Mouse (Mus musculus) 3T3-L1 (cell line): ENCODE measurements around the gene Cdc45.
"Not testable (repeated sequence)": the region's sequence is repeated elsewhere in the genome, so short reads cannot be mapped to it uniquely, and the experiment has no call there.

Source experiments
- DNase-seq: peaks from one replicate; pipeline ENCODE4 v3.0.0-alpha.2; 2015; ENCODE audit warnings: low read depth, low spot score

The Cdc45 gene

DNA sequence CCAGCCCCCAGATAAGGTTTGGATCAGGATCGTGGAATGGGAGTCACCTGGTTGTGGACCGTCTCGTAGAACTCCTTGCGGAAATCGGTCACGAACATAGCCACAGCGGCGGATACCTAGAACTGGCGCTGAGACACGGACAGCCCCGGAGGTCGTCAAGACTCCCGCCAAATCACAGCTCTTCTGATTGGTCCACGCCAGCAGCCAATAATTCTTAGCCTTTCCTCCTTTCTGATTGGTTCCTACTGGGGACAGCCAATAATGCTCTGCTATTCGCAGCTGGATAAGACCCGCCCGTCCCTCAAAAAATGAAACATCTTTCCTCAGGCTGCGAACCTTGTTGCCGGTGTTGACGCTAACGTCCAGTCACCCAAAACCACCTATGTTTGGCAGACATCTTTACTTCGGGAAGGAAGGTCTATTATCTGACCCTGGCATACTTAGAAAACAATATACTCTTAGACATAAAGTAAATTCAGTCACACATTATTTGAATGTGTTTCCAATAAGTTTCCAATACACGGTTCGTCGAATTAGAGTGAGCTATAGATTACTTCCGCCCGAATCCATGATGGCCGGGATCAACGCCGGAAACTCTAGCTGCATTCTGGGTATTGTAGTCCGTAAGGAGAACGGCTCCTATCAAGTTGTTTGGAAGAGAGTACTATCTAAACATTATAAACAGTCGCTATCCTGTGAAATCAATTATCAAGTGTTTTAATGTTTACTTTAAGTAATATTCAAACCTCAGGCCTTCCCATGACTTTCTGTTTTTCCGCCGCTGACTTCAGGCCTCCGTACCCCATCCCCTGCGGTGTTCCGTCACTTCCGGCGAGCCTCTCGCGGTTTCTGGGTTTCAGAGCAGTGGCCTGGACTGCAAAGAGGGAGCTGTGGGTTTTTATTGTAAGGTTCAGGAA, at the start of gene Cdc45, which contains the start of gene Ufd1:
TSS of gene Cdc45 (minus strand) at position 520 of the 917 bp plus-strand sequence.
TSS of gene Ufd1 (plus strand) at position 312 of the 917 bp plus-strand sequence.
- peak; percentile 100 for DNase-seq

DNA sequence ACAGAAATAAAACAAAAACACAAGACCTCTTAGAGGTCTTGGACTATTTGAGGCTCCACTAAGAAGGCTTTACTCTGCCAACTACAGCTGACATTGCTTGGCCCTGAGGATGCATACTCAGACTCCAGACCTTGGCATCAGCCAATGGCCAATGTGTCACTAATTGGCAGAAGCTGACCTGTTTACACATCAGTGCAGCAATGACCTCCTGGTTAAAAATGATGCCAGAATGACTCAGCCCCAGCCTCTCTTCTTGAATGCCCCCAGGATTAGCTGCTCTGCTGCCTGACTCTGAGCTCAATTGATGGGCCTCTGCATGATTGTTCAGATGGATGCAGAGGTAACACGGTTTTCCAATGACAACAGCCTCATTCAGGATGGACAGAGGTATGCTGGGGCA, 48.4 kb upstream of the Cdc45 start:
- peak; percentile 99 for DNase-seq

DNA sequence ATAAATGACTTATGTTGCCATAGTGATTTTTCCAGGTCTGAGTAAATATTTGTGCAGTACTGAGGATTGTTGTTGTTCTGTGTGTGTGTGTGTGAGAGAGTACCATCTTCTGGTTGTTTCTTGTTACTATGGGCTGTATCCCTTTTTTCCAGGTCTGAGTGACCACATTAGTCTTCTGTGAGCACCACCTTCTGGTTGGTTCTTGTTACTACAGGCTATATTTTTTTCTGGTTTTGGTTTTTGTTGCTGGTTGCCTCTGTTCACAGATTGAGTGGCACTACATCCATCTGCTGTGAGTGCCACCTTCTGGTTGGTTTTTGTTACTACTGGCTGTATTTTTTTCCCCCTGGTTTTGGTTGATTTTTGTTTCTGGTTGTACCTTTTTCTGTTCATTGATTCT, 46.8 kb upstream of the Cdc45 start:
- peak; percentile 69 for DNase-seq

DNA sequence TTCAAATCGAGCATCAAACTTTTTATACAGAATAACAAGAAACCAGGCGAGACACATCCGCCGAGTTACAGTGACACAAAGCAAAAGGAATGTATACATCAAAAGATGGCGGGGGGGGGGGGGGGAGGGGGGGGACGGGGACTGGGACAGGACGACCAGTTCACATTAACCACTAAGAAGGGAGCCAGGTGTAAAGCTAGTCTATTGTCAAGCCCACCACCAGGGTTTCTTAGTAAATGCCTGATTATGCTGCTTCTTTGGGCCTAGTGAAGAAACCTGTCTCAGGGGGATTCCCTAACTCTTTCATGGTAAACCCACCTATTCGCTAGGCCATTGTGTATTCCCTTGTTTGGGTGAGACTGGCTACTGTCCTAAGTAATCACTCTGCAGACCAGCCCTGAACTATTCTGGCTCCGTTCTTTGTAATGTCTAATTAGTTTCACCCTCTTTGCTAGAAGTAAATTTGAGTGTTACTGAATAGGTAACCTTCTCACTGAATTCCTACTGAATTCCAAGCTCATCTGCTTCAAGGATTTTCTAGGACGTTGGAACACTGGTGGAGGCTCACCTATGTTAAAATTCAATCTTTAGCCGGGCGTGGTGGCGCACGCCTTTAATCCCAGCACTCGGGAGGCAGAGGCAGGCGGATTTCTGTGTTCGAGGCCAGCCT, 37.9 kb upstream of the Cdc45 start:
- not testable (repeated sequence) for DNase-seq

DNA sequence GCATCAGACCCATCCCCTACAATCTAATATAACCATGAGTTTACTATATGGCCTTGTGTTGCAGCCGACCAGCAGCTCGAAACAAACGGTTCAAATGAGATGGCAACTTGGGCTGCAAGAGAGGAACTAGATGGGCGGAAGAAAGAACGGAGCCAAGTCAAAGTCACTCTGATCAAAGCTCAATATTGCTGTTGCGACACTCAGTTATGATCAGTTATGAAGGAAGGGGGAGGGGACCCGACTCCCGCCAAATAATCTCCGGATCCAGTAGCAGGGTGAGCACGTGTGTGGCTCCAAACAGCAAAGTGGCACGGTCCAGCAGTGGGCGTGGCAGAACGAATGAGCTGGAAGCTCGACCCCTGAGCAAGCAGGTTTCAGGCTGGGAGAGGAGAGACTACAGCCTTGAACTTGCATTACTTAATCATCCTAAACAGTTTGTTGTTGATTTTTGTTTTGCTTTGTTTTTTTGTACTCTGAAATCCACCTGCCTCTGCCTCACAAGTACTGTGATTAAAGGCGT, 34.6 kb upstream of the Cdc45 start:
- no peak for DNase-seq

DNA sequence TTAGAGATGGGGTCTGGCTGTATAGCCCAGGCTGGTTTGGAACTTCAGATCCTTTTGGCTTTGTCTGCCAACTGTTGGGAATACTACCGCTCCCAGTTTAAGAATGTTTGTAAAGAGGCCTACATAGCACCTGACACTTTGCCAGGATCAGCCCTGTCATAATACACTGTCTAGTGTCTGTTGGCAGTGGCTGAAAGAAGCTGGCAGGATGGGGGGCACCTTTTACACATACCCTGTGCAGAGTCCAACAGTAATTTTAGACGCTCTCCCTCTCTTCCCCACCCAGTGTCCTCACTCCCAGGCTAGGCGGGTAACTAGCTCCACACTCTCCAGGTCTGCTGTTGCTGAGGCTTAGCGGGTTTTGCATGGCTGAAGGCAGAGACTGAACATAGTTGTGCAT, 26.6 kb upstream of the Cdc45 start:
- no peak for DNase-seq

DNA sequence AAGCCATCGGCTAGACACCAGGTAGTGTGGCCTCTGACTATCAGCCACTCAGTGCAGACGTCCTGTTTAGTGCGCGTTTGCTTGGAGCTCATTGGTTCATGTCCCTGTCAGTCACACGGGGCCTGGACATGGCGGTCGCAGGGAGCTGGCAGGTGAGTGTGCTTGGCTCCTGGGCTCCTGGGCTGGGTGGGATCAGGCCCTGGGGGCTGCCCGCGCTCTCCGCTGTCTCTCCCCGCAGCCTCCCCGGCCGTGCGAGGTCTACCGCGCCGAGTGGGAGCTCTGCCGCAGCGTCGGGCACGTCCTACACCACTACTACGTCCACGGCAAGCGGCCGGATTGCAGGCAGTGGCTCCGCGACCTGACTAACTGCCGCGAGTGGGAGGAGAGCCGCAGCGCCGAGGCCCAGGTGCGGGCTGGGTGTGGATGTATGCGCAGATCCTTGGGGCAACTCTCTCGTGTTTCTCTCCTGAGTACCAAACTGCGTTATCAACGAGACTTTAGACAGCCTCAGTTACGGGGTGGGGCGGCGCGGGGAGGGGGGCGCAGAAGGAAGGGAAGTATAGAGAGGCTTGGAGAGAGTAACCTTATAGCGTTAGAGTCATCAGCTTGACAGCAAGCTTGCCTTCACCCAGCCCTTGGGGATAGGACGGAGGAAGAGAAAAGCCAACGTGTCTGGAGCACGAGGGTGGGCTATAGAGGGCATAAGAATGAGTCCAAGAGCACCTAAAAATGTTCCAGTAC, 24.9 kb upstream of the Cdc45 start, which contains the start of the genes 2510002D24Rik and Gm28539:
TSS of gene 2510002D24Rik (plus strand) at position 111 of the 741 bp plus-strand sequence.
TSS of gene Gm28539 (plus strand) at position 117 of the 741 bp plus-strand sequence.
- no peak for DNase-seq

DNA sequence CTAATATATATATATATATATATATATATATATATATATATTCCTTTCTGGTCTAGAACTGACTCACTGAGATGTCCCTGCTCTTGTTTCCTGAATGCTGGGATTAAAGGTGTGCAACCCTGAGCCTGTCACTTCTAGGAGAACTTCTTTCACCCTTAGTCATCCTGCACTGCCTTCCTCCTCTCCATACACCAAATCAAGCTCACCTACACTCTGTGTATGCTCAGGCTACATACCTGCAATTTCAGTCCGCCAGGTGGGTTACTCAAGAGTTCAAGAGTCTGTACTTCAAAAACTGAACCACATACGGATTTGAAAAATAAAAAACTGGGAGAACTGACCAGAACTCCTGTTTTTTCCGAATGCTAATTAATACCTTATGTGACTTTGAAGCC, 24.3 kb upstream of the Cdc45 start:
- no peak for DNase-seq

DNA sequence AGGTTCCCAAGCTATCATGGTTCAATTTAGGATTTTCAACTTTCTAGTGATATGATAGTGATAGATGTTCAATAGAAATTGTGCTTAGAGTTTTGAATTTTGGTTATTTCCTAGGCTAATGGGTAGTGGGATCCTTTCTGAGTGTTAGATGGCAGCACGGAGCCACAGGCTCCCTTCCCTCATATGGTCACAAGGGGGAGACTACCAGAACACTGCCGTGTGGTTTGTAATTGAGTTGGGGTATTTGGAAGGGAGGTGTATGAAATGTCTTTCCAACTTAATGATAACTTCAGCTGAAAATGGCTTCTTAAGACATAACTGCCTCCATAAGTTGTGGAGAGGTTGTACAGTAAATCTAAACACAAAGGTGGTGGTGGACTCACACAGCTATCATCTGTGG, 21.7 kb upstream of the Cdc45 start:
- DNase-seq: no peak

DNA sequence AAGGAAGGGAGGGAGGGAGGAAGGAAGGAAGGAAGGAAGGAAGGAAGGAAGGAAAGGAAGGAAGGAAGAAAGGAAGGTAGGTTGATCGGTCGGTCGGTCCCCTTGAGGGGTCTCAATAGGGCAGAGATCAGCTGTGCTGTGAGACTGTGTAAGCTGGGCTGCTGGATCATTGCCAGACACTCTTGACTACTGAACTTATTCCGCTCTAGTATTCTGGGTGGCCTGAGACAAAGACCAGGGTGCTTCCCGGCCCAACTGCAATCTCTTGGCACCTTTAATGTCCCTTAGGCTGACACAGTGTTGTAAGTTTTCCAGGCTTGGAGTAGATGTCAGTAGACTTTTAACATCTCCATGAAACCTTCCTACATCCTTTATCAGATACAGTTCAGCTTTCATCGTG, 17.3 kb upstream of the Cdc45 start:
- DNase-seq: no peak

DNA sequence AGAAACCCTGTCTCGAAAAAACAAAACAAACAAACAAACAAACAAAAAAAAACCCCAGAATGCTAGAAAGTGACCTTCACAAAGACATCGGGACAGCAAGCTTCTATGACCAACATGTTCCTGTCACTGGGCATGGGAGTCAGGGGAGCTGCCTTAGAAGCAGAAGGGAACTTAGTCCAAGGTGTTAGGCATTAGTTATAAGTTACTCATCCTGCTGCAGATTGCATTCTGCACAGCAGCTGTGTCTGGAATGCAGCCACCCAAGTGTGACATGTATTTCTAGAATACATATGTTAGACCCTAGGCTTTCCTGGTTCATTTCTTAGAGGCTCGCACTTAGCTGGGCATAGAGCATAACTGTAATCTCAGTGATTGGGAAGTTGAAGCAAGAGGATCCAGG, 16.8 kb upstream of the Cdc45 start:
- DNase-seq: no peak

DNA sequence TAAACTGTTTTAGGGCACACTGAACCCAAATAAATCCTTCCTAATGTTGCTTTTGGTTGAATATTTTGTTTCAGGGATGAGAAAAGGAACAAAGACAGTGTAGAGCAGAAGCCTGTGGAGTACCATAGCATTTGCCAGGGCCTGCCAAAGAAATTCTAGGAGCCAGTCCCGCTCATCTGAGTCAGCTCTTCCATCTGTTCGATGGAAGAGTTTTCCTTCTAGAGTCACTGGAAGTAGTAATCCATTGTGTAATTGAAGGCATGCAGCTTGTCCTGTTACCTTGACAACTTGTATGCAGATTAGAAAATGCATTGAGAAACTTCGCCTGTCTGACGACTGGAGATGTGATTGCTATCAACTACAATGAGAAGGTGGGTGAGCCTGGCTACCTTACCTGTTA, 11.1 kb upstream of the Cdc45 start:
- no peak for DNase-seq

DNA sequence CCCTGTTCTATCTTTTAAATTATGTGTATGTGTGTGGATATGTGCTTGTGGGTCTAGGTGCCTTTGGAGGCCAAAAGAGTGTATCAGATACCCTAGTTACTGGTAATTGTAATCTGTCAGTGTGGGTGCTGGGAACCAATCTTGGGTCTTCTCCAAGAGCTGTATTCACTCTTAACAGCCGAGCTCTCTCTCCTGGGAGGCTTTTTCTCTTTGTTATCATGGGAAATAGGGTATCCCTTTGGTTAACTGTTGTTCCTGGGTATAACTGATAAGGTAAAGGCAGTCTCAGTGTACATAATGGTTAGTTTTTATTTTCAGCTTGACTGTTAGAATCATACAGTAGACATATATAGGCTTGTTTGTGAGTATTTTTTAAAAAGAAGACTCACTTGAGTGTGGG, 10.6 kb upstream of the Cdc45 start:
- DNase-seq: no peak

DNA sequence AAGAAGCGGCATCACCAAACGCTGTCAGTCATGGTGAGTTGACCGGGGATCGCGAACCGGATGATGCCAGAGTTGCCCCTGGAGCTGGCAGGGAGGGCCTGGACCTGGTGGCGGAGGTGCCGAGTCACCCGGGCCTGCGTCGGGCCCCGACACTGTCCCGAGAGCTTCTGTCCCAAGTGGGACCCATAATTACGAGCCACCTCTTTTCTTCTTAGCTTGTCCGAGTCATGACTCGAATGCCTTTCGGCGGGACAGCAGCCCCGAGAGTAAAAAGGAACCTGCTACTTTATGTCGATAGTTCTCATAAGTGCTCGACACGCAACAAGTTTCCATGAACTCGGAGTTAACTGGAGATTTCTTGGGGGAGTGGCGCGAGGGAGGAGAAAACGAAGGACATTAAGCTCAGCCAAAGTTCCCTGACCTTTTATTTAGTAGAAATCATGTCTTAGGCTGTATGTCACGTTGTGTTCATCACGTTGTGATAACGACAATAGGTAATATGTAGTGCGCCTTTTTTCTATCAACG, 661 bp upstream of the Cdc45 start:
- no peak for DNase-seq

DNA sequence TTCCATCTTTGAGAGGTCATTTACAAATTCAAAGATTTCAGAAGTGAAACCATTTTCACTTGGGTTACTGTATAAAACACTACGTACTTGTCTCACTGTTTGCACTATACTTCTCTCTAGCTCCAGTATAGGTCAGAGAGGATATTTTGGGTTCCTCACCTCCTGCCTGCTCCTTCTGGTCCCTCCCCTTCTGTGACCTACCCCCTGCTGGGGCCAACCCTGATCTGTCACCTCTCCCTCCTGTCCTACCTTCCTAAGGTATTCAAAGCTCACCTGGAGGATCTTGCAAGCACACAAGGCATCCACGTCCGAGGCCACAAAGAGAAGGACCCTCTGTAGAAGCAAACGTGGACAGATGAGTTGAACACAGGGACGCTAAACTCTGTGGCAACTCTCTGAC, 755 bp downstream of the Cdc45 start:
- peak; percentile 21 for DNase-seq

DNA sequence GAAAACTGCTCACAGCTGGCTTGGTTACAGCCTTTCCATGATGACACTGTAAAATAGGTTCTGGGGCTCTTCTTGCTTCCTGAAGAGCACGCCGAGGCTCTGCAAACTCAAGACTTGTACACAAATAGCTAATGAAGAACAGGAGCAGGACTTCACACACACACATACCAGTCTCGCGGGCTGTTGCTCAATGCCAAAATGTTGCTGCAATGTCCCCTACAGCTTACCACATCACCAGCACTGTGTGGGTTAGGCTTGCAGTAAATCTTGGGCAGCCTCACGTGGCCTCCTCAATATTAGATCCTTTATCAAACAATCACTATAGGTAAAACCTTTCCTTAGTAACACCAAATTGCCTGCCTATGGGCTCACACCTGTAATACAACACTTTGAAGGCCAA, 2.8 kb downstream of the Cdc45 start:
- DNase-seq: no peak

DNA sequence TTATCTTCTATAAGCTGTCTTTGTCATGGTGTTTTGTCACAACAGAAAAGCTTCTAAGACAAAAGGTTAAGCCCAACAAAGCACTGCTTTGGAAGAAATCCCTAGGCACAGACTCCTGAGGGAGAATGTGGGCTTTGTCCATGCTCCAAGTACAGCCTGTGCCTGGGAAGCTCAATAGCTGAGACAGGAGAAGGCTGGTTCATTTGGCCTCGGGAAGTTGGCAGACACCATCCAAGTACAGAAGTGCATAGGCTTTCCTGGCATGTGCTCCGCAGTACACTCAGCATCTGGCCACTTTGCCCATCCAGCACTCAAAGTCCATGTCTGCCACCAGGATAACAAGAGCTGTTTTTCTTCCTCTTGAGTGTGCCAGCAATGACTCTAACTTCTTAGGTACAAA, 6.0 kb downstream of the Cdc45 start:
- DNase-seq: no peak

DNA sequence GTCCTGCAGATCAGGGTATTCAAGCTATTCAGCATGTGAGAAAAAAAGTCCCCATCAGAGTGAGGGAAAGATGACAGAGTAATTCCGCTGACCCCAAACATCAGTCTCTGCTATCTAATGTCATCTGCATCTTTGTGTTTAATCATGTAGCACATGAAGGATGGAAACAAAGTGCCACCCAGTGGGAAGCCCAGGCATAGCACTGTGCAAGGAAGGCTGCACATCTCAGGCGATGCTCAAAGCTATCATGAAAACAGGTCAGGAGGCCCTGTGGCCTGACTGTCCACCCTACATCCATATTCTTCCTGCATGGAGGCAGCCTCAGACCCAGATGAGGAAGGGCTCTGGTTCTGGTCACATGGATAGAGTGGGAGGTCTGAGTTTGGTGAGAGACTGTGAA, 12.9 kb downstream of the Cdc45 start:
- DNase-seq: peak; percentile 80

DNA sequence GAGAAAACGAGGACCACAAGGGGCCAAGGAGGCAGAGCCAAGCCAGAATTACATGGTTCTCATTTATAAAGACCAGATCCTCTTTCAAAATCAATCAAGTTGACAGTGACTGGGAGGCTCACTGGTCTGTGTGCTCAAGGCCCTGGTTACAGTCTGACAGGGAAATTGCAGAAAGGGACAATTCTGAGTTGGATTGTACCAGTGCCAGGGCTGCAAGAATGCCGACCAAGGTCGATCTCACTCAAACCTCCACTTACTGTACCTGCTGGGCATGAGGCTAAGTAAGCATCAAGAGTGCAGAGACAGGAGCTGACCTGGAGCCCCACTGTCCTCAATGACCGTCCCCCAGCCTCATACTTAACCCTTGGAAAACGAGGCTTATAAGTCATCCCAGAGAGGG, 13.6 kb downstream of the Cdc45 start:
- DNase-seq: no peak

DNA sequence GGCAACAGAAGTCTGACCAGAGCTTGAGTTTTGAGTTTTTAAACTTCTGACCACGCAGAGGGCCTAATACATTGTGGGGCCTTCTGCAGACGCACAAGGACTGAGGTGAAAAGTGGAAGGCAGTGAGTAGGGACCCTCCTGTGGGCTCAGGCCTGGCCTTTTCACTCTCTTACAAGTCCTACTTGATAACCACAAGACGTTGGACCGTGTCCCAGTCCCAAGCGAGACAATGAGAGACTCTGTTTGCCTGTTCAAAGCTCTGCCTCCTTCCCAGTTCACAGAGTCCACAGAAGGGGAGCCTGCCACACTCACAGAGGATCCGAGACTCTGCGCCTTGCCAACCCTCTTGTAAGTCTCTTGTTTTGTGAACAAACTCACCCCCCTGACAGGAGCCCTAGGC, 15.1 kb downstream of the Cdc45 start:
- peak; percentile 81 for DNase-seq

DNA sequence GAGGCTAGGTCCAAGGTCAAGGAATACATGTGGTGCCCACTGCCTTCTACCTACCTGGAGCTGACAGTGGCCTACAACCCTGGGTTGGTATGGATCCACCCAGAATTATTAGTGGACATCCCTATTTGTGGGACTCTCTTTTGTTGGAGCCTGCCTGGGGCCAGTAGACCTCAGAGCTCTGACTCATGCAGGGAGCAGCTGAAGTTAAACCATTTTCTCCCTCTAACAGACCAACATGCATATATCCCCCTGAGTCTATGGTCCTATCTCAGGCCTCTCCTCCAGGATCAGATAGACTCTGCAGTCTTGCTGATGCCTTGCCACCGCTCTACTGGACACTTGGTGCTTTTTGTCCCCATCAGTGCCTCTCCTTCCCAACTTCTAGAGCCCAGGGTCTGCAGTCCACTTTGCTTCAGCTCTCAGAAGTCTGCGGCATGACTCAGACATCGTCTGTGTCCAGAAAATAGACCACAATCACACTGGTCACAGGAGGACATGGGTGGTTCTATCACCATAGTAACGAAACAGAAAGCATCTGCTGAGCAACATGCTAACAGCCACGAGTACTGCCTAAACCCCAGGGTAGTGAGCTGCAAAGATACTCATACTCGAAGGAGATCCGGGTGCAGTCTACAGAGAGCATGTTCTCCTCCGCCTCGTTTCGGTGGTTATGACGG, 16.4 kb downstream of the Cdc45 start:
- peak; percentile 95 for DNase-seq
